Mouse (Mus musculus) lung, adult 2 months (tissue): ENCODE measurements around the gene Creb1.
"Not testable (repeated sequence)": the region's sequence is repeated elsewhere in the genome, so short reads cannot be mapped to it uniquely, and the experiment has no call there.

Experiments used
- CTCF ChIP-seq: fragments of 200-500 bp; IDR thresholded peaks from 2 replicates; pipeline ENCODE4 v1.5.1; 2011; ENCODE audit warnings: mild to moderate bottlenecking, low read length, control low read depth; ENCODE audit not compliant: insufficient read depth
- POLR2A ChIP-seq: fragments of 200-500 bp; IDR thresholded peaks from 2 replicates; pipeline ENCODE4 v1.6.1; 2011; ENCODE audit warnings: low read depth, mild to moderate bottlenecking, control low read depth, low read length, borderline replicate concordance; ENCODE audit errors: extremely low read depth

DNA sequence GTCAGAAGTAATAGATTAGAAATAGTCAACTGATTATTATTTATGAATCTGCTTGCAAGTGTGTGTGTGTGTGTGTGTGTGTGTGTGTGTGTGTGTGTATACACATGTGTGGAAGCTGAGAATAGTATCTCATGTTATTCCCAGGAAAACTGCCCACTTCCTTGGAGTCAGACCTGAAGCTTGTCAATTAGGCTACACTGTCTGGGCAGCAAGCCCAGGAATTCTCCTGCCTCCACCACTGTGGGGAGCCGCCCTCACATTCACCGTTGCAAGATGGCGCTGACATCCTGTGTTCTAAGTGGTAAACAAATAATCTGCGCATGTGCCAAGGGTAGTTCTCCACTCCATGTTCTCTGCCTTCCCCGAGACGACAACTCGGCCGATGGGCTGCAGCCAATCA is 110.1 kb downstream of the Creb1 start:
- TF ChIP-seq CTCF, POLR2A: not testable (repeated sequence)
